Mouse (Mus musculus) c-Kit-negative CD71-positive TER-119-positive erythroid progenitor cells, embryonic 14.5 days (primary cell): ENCODE results near the gene Rsph10b.

ENCODE experiments used
- DNase-seq: peaks from one replicate; pipeline ENCODE4 v3.0.0-alpha.2; 2013; ENCODE audit warnings: low read depth, low spot score

Gene Rsph10b

GRCm38 (mm10) chr5:143936156-143936555 is 3.3 kb downstream of the Rsph10b start:
- no peak for DNase-seq

- no peak for DNase-seq
Observed at GRCm38 (mm10) chr5:143941588-143941987, 8.8 kb downstream of the Rsph10b start.

GRCm38 (mm10) chr5:143943231-143944125 is 10.6 kb downstream of the Rsph10b start:
- DNase-seq, result no peak

GRCm38 (mm10) chr5:143948361-143948760 is 15.5 kb downstream of the Rsph10b start:
- DNase-seq, result no peak

- DNase-seq, result no peak
Observed at GRCm38 (mm10) chr5:143950016-143950415, 17.2 kb downstream of the Rsph10b start.

GRCm38 (mm10) chr5:143957101-143957500 is 24.3 kb downstream of the Rsph10b start:
- DNase-seq, result no peak

- DNase-seq, result no peak
Observed at GRCm38 (mm10) chr5:143959551-143959950, 26.7 kb downstream of the Rsph10b start.

GRCm38 (mm10) chr5:143961176-143961575 is 28.3 kb downstream of the Rsph10b start:
- DNase-seq, result no peak

- DNase-seq, result no peak
Observed at GRCm38 (mm10) chr5:143965586-143966345, 32.9 kb downstream of the Rsph10b start.

GRCm38 (mm10) chr5:143966671-143967070 is 33.8 kb downstream of the Rsph10b start:
- no peak for DNase-seq

GRCm38 (mm10) chr5:143972628-143973027 is 39.8 kb downstream of the Rsph10b start:
- DNase-seq, result no peak

GRCm38 (mm10) chr5:143974931-143975630 is 42.2 kb downstream of the Rsph10b start:
- peak; percentile 77 for DNase-seq

- DNase-seq, result no peak
Observed at GRCm38 (mm10) chr5:143975631-143975933, 42.7 kb downstream of the Rsph10b start.

- DNase-seq, result no peak
Observed at GRCm38 (mm10) chr5:143976232-143976631, 43.4 kb downstream of the Rsph10b start.

- DNase-seq, result peak; percentile 83
Observed at GRCm38 (mm10) chr5:143976726-143977431, 44.0 kb downstream of the Rsph10b start.

- DNase-seq, result no peak
Observed at GRCm38 (mm10) chr5:143980858-143981257, 48.0 kb downstream of the Rsph10b start.

GRCm38 (mm10) chr5:143982361-143982760 is 49.5 kb downstream of the Rsph10b start:
- no peak for DNase-seq

GRCm38 (mm10) chr5:143985381-143985780 is 52.5 kb downstream of the Rsph10b start:
- DNase-seq, result no peak

GRCm38 (mm10) chr5:143987596-143987995 is 54.8 kb downstream of the Rsph10b start:
- no peak for DNase-seq

- DNase-seq, result no peak
Observed at GRCm38 (mm10) chr5:143989046-143989445, 56.2 kb downstream of the Rsph10b start.

- DNase-seq, result no peak
Observed at GRCm38 (mm10) chr5:143990086-143990485, 57.3 kb downstream of the Rsph10b start.

GRCm38 (mm10) chr5:143992661-143993060 is 59.8 kb downstream of the Rsph10b start:
- no peak for DNase-seq
